Mouse (Mus musculus) heart, adult 2 months (tissue): ENCODE data around the gene Frmpd1.

Experiments
- CTCF ChIP-seq: fragments of 200-600 bp; IDR thresholded peaks from 2 replicates; pipeline ENCODE4 v1.8.1; 2022; ENCODE audit warnings: antibody characterized with exemption, mild to moderate bottlenecking, moderate library complexity
- POLR2A ChIP-seq: fragments of 200-500 bp; IDR thresholded peaks from 2 replicates; pipeline ENCODE4 v1.6.1; 2011; ENCODE audit warnings: mild to moderate bottlenecking, low read depth, low read length, control low read depth; ENCODE audit not compliant: insufficient read depth

GRCm38 (mm10) chr4:45267883-45268282 lies 83.2 kb downstream of the Frmpd1 start:
- TF ChIP-seq CTCF (no peak), POLR2A (no peak)
